Mouse (Mus musculus) myocyte (in vitro differentiated cells): Measurements from ENCODE around the gene Gabbr2. TPM values are rescaled to one million over a fixed set of nuclear protein-coding genes. Genes with fewer than 3 reads are reported as not detected.

Source experiments
- H3K27me3 ChIP-seq: one replicate; pipeline ENCODE4 v1.6.1; 2011; ENCODE audit not compliant: control insufficient read depth, insufficient read depth, insufficient read length
- H3K36me3 ChIP-seq: one replicate; pipeline ENCODE4 v1.6.1; 2011; ENCODE audit not compliant: control insufficient read depth, insufficient read depth
- H3K4me2 ChIP-seq: one replicate; pipeline ENCODE4 v1.6.1; 2011; ENCODE audit warnings: low read depth, control low read depth
- H3K4me3 ChIP-seq: one replicate; pipeline ENCODE4 v1.5.1; 2011; ENCODE audit warnings: mild to moderate bottlenecking, control low read depth, moderate library complexity
- H3K79me2 ChIP-seq: one replicate; pipeline ENCODE4 v1.6.1; 2011; ENCODE audit not compliant: control insufficient read depth, insufficient read depth
- H3ac ChIP-seq: one replicate; pipeline ENCODE4 v1.6.1; 2011; ENCODE audit not compliant: control insufficient read depth, insufficient read length
- CEBPB ChIP-seq: IDR thresholded peaks from 2 replicates; pipeline ENCODE4 v1.6.1; 2011; ENCODE audit warnings: mild to moderate bottlenecking, moderate library complexity; ENCODE audit not compliant: poor library complexity, insufficient read depth, severe bottlenecking
- E2F4 ChIP-seq: IDR thresholded peaks from one replicate; pipeline ENCODE4 v1.6.1; 2011; ENCODE audit warnings: mild to moderate bottlenecking, control low read depth, moderate library complexity; ENCODE audit not compliant: insufficient read depth
- MAX ChIP-seq: IDR thresholded peaks from one replicate; pipeline ENCODE4 v1.6.1; 2011; ENCODE audit warnings: low read depth, mild to moderate bottlenecking, control low read depth
- MYOD1 ChIP-seq, 3 experiments: IDR thresholded peaks; one replicate each; pipeline ENCODE4 v1.6.1; 2011; ENCODE audit warnings: control low read depth in 2 of 3, low read depth in 2 of 3, mild to moderate bottlenecking in 2 of 3, moderate library complexity in 1 of 3; ENCODE audit not compliant: insufficient read length in 2 of 3, control insufficient read depth in 1 of 3
- MYOG ChIP-seq, 3 experiments: IDR thresholded peaks; one replicate each; pipeline ENCODE4 v1.6.1; 2011; ENCODE audit warnings: control low read depth in 2 of 3, low read depth in 2 of 3, mild to moderate bottlenecking in 2 of 3; ENCODE audit not compliant: insufficient read length in 2 of 3, control insufficient read depth in 1 of 3, insufficient read depth in 1 of 3
- POLR2A ChIP-seq: IDR thresholded peaks from one replicate; pipeline ENCODE4 v1.6.1; 2011; ENCODE audit warnings: low read depth, mild to moderate bottlenecking, control low read depth, moderate library complexity; ENCODE audit not compliant: insufficient read length
- POLR2AphosphoS2 ChIP-seq: IDR thresholded peaks from one replicate; pipeline ENCODE4 v1.6.1; 2011; ENCODE audit warnings: low read depth, control low read depth; ENCODE audit not compliant: insufficient read length
- REST ChIP-seq: IDR thresholded peaks from one replicate; pipeline ENCODE4 v1.6.1; 2011; ENCODE audit warnings: mild to moderate bottlenecking, control low read depth, moderate library complexity; ENCODE audit not compliant: insufficient read depth, insufficient read length
- SRF ChIP-seq: IDR thresholded peaks from one replicate; pipeline ENCODE4 v1.6.1; 2011; ENCODE audit warnings: low read depth; ENCODE audit not compliant: control insufficient read depth, insufficient read length
- TCF12 ChIP-seq: IDR thresholded peaks from one replicate; pipeline ENCODE4 v1.6.1; 2011; ENCODE audit warnings: mild to moderate bottlenecking, control low read depth; ENCODE audit not compliant: poor library complexity, insufficient read depth, severe bottlenecking
- TCF3 ChIP-seq: IDR thresholded peaks from one replicate; pipeline ENCODE4 v1.6.1; 2011; ENCODE audit warnings: low read depth, control low read depth; ENCODE audit not compliant: insufficient read length
- USF1 ChIP-seq: IDR thresholded peaks from one replicate; pipeline ENCODE4 v1.6.1; 2011; ENCODE audit warnings: low read depth, mild to moderate bottlenecking, control low read depth, moderate library complexity
- polyA plus RNA-seq: library from polyadenylated mRNA; unstranded; fragments of >200 nt; fragmentation: generic; extraction: Trizol; gene quantifications from one replicate; pipeline ENCODE4 v1.2.1, GENCODE M21; 2012; ENCODE audit warnings: missing spikeins

Gabbr2 gene
- polyA plus RNA-seq, 1 experiment, result not detected

DNA sequence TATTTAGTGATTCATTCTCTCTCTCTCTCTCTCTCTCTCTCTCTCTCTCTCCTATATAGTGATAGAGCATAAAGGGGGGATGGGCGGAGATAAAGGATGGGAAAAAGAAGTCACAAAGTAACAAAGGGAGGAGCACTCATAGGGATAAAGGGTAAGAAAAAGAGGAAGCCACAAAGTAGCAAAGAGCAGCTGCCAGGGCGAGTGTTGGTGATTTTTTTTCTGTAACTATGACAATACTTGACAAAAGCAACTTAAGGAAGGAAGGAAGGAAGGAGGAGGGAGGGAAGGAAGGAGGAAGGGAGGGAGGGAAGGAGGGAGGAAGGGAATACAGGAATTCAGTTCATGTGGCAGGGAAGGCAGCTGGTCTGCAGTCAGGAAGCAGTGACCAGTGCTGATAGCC is 162.0 kb downstream of the Gabbr2 start:
- Histone ChIP-seq H3K36me3 (no peaks in the 10 kb centered on the region), H3ac (no peak overlapping the region), H3K79me2 (no peaks in the 10 kb centered on the region), H3K27me3 (no peaks in the 10 kb centered on the region), H3K4me3 (no peak overlapping the region), H3K4me2 (peak overlapping the region; percentile 6)
- no peak for TF ChIP-seq SRF
- TF ChIP-seq USF1, result no peak
- no peak for TF ChIP-seq POLR2A
- TF ChIP-seq MAX, result no peak
- no peak for TF ChIP-seq MYOG (IDR thresholded peaks at IDR 0.05; ENCODE audit: control insufficient read depth in 1 of 3, insufficient read depth in 1 of 3, insufficient read length in 2 of 3, low read depth in 2 of 3)
- no peak for TF ChIP-seq TCF3
- TF ChIP-seq REST, result no peak
- no peak for TF ChIP-seq E2F4
- no peak for TF ChIP-seq TCF12
- TF ChIP-seq POLR2AphosphoS2, result no peak
- no peak for TF ChIP-seq MYOD1 (IDR thresholded peaks at IDR 0.05; ENCODE audit: control insufficient read depth in 1 of 3, insufficient read length in 2 of 3, low read depth in 2 of 3)
- no peak for TF ChIP-seq CEBPB

DNA sequence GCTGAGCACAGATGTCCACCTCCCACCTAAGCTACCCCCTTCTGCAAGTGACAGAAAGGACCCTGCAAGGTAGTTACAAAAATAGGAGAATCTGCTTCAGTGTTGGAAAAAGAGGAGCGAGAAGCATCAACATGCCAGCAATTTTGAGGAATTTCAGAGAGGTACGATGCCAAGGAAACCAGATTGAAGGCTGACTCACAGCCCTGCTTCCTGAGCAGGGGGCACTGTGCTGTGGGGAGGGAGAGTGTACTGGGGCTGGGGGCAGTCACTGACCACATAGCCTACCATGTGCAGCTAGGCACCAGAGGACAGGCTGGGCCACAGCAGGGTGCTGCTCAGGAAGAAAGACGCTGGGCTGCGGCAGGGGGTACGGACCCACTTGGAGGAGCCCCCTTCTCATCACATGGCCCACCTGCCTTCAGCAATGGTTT is 163.5 kb downstream of the Gabbr2 start:
- Histone ChIP-seq H3K4me2 (peak overlapping the region; percentile 32), H3K27me3 (no peaks in the 10 kb centered on the region), H3K36me3 (no peaks in the 10 kb centered on the region), H3K79me2 (no peaks in the 10 kb centered on the region), H3K4me3 (no peak overlapping the region), H3ac (no peak overlapping the region)
- no peak for TF ChIP-seq POLR2AphosphoS2
- TF ChIP-seq E2F4, result no peak
- TF ChIP-seq USF1, result no peak
- no peak for TF ChIP-seq POLR2A
- no peak for TF ChIP-seq TCF3
- no peak for TF ChIP-seq TCF12
- no peak for TF ChIP-seq MAX
- TF ChIP-seq REST, result no peak
- TF ChIP-seq MYOD1 (IDR thresholded peaks at IDR 0.05; ENCODE audit: control insufficient read depth in 1 of 3, insufficient read length in 2 of 3, low read depth in 2 of 3), result no peak
- no peak for TF ChIP-seq MYOG (IDR thresholded peaks at IDR 0.05; ENCODE audit: control insufficient read depth in 1 of 3, insufficient read depth in 1 of 3, insufficient read length in 2 of 3, low read depth in 2 of 3)
- TF ChIP-seq SRF, result no peak
- no peak for TF ChIP-seq CEBPB

DNA sequence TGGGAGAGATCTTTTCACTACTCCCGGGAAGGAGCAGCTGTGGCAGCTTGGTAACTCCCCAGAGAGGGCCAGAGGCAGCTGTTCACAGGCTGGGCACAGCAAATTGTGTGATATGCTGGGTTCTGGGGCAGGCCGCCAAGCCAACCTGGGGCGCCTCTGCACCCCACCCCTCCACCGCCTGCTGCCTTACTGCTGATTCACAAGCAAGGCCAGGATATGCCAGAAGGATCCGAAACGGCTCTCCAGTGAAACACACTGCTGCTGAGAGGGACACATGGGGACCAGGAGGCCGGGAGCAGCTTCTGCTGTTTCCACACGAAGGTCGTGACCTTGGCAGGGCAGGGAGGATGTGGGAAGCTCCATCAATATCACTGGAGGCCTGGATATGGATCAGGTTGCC is 164.2 kb downstream of the Gabbr2 start:
- Histone ChIP-seq H3K4me2 (peak overlapping the region; percentile 32), H3ac (no peak overlapping the region), H3K4me3 (no peak overlapping the region), H3K27me3 (no peaks in the 10 kb centered on the region), H3K36me3 (no peaks in the 10 kb centered on the region), H3K79me2 (no peaks in the 10 kb centered on the region)
- TF ChIP-seq MYOG (IDR thresholded peaks at IDR 0.05; ENCODE audit: control insufficient read depth in 1 of 3, insufficient read depth in 1 of 3, insufficient read length in 2 of 3, low read depth in 2 of 3), result peak in 2 of 3 experiments; percentile 49 to 74
- peak in 2 of 3 experiments; percentile 76 to 91 for TF ChIP-seq MYOD1 (IDR thresholded peaks at IDR 0.05; ENCODE audit: control insufficient read depth in 1 of 3, insufficient read length in 2 of 3, low read depth in 2 of 3)
- TF ChIP-seq CEBPB, result no peak
- peak; percentile 19 for TF ChIP-seq TCF12

DNA sequence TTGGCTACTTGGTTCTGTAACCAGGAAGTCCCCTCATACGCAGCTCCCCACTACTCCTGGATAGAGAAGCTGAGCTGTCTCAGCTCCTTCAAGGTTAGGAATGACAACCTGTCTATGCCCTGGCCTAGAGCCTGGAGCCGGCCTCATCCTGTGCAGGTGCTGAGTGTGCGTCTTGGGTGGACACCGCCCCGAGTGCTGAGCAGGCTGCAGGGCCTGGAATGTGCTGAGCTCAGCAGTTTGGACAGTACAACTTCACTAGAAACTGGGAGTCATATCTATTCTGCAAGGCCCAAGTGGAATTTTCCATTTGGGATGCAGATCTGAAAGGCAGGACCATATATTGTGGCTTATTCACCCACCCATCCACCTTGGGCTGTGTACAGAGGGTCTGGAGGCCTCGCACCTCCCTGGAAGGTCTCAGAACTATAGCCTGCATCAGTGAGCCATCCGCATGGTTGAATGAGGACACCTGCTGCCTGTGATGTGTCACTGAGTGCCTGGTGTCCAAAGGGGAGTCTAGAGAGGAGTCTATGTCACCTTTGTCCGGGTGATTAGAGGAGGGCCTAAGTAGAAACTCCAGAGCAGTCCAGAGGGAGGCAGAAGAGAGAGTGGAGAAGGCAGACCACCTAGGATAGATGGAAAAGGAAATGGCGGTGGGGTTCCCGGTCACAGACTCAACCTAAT is 165.7 kb downstream of the Gabbr2 start:
- Histone ChIP-seq H3ac (no peak overlapping the region), H3K36me3 (no peaks in the 10 kb centered on the region), H3K4me2 (no peak overlapping the region), H3K27me3 (no peaks in the 10 kb centered on the region), H3K79me2 (no peaks in the 10 kb centered on the region), H3K4me3 (no peak overlapping the region)
- TF ChIP-seq CEBPB (no peak), SRF (no peak), POLR2AphosphoS2 (no peak), MYOD1 (IDR thresholded peaks at IDR 0.05; ENCODE audit: control insufficient read depth in 1 of 3, insufficient read length in 2 of 3, low read depth in 2 of 3) (no peak), MAX (no peak), MYOG (IDR thresholded peaks at IDR 0.05; ENCODE audit: control insufficient read depth in 1 of 3, insufficient read depth in 1 of 3, insufficient read length in 2 of 3, low read depth in 2 of 3) (no peak), TCF3 (no peak)

DNA sequence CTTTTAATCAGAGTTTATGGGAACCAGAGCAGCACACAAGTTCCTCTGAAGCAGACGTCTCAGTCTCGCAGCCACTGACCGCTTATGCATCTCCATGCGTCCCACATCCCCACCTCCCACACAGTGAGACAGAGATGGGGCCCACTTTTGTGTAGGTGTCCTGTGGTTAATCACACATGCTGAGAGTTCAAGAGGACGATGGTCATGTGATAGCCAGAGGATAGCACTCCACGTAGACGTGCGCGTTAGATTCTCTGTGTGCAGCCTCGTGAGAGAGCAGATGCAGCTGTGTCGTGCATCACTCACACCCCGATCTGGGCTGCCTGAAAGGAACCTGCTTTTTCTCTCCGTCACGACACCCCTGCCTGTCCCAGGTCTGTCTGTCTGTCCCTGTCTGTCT is 167.9 kb downstream of the Gabbr2 start:
- Histone ChIP-seq H3K27me3 (no peaks in the 10 kb centered on the region), H3K4me3 (no peak overlapping the region), H3K36me3 (no peaks in the 10 kb centered on the region), H3ac (no peak overlapping the region), H3K79me2 (no peaks in the 10 kb centered on the region), H3K4me2 (no peak overlapping the region)
- TF ChIP-seq REST, result no peak
- no peak for TF ChIP-seq E2F4
- TF ChIP-seq POLR2A, result no peak
- no peak for TF ChIP-seq MAX
- TF ChIP-seq POLR2AphosphoS2, result no peak
- no peak for TF ChIP-seq SRF
- TF ChIP-seq MYOG (IDR thresholded peaks at IDR 0.05; ENCODE audit: control insufficient read depth in 1 of 3, insufficient read depth in 1 of 3, insufficient read length in 2 of 3, low read depth in 2 of 3), result no peak
- no peak for TF ChIP-seq CEBPB
